Mouse (Mus musculus) cerebellum, adult 9-10 months (tissue): ENCODE measurements at regions not wholly inside any gene's neighbourhood (a gene's known extent, or its start where the extent isn't known, plus 50 kb on each side); places are given as distances from the start of the nearest gene placed in this dataset.
A peak's percentile ranks its signal among the peaks of the same experiment; 100 is the strongest.

Experiments used
- DNase-seq: peaks from one replicate; pipeline ENCODE4 v3.0.0; 2022

GRCm38 (mm10) chr13:103459486-103460147, 125.3 kb upstream of the Mast4 start:
- no peak for DNase-seq

GRCm38 (mm10) chr13:103452837-103453236, 118.5 kb upstream of the Mast4 start:
- DNase-seq: no peak

GRCm38 (mm10) chr13:103430589-103430988, 96.3 kb upstream of the Mast4 start:
- DNase-seq: peak; percentile 46

DNA sequence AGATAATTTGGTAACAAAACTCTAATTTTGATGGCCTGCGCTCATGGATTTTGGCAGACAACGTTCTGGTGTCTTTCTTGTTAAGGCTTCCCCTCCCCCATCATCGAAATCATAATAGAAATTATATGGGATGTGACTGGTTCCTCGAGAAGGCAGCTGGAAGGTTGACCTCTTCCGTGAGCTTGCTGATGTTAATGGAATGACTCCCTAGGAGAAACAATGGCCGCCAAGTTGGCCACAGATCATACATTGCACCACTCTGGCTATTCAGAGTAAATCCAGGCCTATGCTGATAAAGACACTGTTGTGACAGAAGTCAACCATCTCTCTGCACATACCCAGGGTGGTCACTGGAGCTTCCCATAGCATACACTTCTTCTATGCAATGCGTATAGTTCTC, 89.7 kb upstream of the Mast4 start:
- no peak for DNase-seq

GRCm38 (mm10) chr13:103423417-103423816, 89.1 kb upstream of the Mast4 start:
- DNase-seq: no peak

- no peak for DNase-seq
Observed at GRCm38 (mm10) chr13:103422997-103423396, 88.7 kb upstream of the Mast4 start.

DNA sequence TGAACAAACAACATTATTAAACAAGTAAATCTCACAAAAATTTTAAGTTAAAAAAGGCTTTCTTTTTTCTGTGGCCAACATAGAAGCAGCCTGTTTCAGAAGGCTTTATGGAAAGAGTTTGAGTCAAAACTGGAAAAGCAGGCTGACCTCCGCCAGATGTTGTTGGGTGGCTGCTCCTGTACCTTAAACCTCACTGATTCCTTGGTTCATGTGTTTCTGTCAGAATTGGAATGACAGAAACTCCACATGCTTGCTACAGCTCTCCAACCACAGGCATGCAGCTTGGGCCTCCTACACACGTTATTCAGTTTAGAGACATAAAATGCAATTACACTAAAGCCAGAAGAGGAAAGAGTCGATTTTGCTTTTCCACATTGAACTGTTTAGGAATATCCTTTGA, 84.8 kb upstream of the Mast4 start:
- no peak for DNase-seq

- no peak for DNase-seq
Observed at GRCm38 (mm10) chr13:103417256-103417655, 83.0 kb upstream of the Mast4 start.

DNA sequence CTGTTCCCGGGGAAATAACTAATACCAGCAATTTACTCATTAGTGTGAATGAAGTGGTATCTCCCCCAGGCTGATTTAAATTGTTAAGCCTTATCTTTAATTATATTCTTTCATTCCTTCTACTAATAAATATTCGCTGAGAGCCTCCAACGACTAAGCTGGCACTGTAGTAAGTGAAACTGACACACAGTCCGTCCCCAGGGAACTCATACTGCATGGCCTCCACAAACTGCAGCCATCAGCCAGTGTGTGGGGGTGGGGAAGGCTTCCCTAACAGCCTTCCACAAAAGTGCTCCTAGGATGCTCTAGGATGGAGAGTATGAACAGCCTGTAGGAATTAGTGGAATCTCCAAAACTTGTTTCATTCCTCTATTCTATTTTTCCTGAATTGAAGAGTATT, 81.0 kb upstream of the Mast4 start:
- no peak for DNase-seq

DNA sequence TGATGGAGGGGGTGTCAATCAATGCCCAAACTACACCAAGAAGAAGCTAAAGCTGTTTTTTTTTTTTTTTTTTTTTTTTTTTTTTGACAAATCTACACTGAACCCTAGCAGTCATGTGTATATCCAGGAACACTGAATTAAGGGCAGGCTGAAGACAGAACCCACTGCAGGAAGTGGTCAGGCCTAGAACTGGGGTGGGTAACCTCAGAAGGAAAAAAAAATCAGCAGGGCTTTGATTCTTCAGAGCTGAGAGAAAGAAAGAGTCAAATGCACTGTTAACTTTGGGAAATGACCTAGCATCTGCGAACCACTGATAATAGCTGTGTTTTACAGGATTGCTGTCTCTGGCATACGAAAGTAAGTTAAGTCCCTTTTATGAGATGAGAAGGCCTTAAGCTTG, 78.3 kb upstream of the Mast4 start:
- DNase-seq: no peak

- DNase-seq: no peak
Observed at GRCm38 (mm10) chr13:103409286-103409685, 75.0 kb upstream of the Mast4 start.

- no peak for DNase-seq
Observed at GRCm38 (mm10) chr13:103396526-103397020, 62.3 kb upstream of the Mast4 start.

GRCm38 (mm10) chr13:103396099-103396498, 61.8 kb upstream of the Mast4 start:
- DNase-seq: no peak

DNA sequence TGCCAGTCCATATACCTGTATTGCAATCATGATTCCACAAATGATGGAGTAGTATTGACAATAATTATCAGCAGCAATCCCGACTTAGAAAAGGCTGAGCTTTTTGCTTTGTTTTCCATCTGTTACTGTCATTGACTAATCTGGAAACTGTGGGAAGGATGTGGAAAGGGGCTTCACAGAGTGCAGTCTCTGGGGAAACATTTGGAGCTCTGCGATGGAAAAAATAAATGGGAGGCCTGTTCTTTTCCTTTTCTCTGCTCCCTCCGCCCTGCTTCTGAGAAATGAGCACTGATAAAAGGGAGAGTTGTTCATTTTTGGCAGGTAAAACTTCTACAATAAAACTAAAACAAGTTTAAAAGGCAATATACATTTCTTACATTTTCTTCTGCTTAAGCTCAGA, 58.3 kb upstream of the Mast4 start:
- DNase-seq: no peak

DNA sequence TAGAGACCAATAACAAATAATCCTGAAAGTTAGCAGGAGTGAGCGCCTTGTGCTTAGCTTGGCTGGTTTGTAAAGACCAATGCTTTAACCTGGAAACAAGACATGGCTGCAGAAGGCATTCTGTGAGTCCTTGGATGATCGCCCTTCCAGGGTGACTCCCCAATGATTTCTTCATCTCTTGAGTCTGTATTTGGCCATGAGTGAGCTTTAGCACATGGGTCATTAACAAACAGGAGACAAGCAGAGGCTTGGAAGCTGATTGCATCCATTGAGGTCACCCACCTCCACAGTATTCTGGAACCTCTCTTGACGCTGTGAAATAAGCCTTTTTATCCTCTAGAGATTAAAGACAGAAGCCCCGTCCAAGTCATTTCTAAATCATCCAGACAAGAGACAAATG, 57.1 kb upstream of the Mast4 start:
- no peak for DNase-seq

DNA sequence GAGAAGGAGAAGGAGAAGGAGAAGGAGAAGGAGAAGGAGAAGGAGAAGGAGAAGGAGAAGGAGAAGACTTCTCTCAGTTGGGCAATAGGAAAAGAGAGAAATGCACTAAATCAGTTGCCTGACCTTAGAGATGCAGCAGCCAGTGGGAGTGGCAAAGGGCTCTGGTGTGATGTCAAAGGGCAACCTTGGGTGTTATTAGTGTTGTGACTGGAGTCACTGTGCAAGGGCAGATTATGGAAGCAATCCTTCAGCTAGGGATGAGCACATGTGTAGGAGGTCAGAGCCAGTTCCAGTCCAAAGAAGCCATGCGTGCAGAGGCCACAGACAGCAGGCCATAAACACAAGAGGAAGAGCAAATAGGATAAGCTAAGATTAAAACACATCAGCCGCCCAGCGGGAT, 56.7 kb upstream of the Mast4 start:
- no peak for DNase-seq

DNA sequence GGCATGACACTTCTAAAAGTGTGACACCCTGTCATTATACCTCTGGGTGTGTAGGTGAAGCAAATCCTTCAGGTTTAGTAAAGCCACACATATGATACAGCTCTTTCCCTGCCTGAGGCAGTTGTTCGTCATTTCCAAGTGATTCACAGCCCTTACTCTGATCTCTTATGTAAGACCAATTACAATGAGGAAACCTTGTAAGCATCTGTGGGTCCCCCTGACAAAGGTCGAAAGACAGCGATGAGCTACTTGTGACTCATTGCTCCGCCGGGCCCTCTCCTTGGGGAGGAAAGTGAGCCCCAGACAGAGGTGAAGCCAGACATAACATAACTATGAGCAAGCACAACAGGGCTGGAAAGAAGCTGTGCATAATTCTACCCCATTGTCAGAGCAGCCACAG, 52.7 kb upstream of the Mast4 start:
- no peak for DNase-seq
